Mouse (Mus musculus) intestine, embryonic 14.5 days (tissue): Measurements from ENCODE around the gene Mesd. TPM values are rescaled to one million over a fixed set of nuclear protein-coding genes. Genes with fewer than 3 reads are reported as not detected.
"Not testable (repeated sequence)": the region's sequence is repeated elsewhere in the genome, so short reads cannot be mapped to it uniquely, and the experiment has no call there.

Experiments used
- ATAC-seq: fragments of 200-750 bp; cut with Nextera tagmentation; replicated peaks from 2 replicates; pipeline ENCODE4 v1.8.0; 2017; ENCODE audit warnings: low read depth, moderate number of reproducible peaks, moderate TSS enrichment, moderate library complexity; ENCODE audit not compliant: low FRiP score, low TSS enrichment
- DNase-seq: peaks from one replicate; pipeline ENCODE4 v3.0.0-alpha.2; 2018; ENCODE audit warnings: low spot score
- H3K27ac ChIP-seq: fragments of 300-500 bp; sonication (generic); 2 replicates; pipeline ENCODE4 v1.5.1; 2014; ENCODE audit warnings: low read depth, mild to moderate bottlenecking, control low read depth
- H3K27me3 ChIP-seq: fragments of 300-500 bp; sonication (generic); replicated peaks from 2 replicates; pipeline ENCODE4 v1.6.1; 2014; ENCODE audit warnings: low read length, control low read depth; ENCODE audit not compliant: control insufficient read depth, insufficient read depth
- H3K36me3 ChIP-seq: fragments of 300-500 bp; sonication (generic); 2 replicates; pipeline ENCODE4 v1.6.1; 2014; ENCODE audit warnings: low read length, control low read depth; ENCODE audit not compliant: control insufficient read depth, insufficient read depth
- H3K4me1 ChIP-seq: fragments of 300-500 bp; sonication (generic); replicated peaks from 2 replicates; pipeline ENCODE4 v1.6.1; 2014; ENCODE audit warnings: low read length, control low read depth, mixed read lengths; ENCODE audit not compliant: control insufficient read depth, insufficient read depth
- H3K4me2 ChIP-seq: fragments of 300-500 bp; sonication (generic); 2 replicates; pipeline ENCODE4 v1.6.1; 2014; ENCODE audit warnings: low read length
- H3K4me3 ChIP-seq: fragments of 300-500 bp; sonication (generic); 2 replicates; pipeline ENCODE4 v1.5.1; 2014; ENCODE audit warnings: low read depth, low read length, control low read depth, mixed read lengths
- H3K9ac ChIP-seq: fragments of 300-500 bp; sonication (generic); 2 replicates; pipeline ENCODE4 v1.6.1; 2014; ENCODE audit warnings: mild to moderate bottlenecking, low read length
- H3K9me3 ChIP-seq: fragments of 300-500 bp; sonication (generic); 2 replicates; pipeline ENCODE4 v1.6.1; 2016; ENCODE audit warnings: low read length, control low read depth; ENCODE audit not compliant: control insufficient read depth
- WGBS: fragments of 180-500 bp; shearing (Covaris S2); extraction: QIAGEN DNeasy Blood & Tissue Kit; methylation state at CpG from one replicate; pipeline ENCODE4 v1.1.7; 2014; 5-methylcytosine and 5-hydroxymethylcytosine counted together
- polyA plus RNA-seq: library from polyadenylated mRNA; unstranded; fragments of >200 nt; fragmentation: Nextera tagmentation; extraction: Ambion mirVana; gene quantifications from 2 replicates; pipeline ENCODE4 v1.2.1, GENCODE M21; 2014

Mesd gene
- polyA plus RNA-seq, 1 experiment from 2014 or later, result 84.5 TPM

DNA sequence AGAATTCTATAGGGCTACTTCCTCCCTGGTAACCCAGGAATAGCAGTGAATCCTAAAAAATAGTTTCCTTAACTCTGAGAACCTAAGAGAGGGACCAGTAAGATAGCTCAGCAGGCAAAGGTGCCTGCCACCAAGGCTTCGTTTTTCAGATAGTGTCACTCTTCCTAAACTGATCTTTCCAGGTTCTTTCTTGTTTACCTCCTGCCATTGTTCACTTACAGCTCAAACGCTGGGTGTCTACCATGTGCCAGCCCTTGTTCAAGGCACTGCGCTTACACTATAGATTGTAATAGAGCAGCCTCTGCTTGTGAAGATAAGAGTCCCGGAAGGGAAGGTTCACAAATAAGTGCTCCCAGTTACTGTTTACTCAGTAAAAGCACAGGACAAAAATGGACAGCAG, 1.6 kb downstream of the Mesd start:
- Histone ChIP-seq H3K9ac (no peak overlapping the region), H3K36me3 (peaks cover 11% of the 10 kb centered on the region), H3K4me3 (no peak overlapping the region), H3K27me3 (no peaks in the 10 kb centered on the region), H3K9me3 (no peaks in the 10 kb centered on the region), H3K4me2 (no peak overlapping the region), H3K4me1 (peaks cover 24% of the 10 kb centered on the region), H3K27ac (0 out of 2 replicates have a peak overlapping the region, but pooled peaks have one; percentile 43)
- 83% methylated on average over 4 of the region's 4 CpGs for WGBS
- ATAC-seq (no peak), DNase-seq (no peak)

DNA sequence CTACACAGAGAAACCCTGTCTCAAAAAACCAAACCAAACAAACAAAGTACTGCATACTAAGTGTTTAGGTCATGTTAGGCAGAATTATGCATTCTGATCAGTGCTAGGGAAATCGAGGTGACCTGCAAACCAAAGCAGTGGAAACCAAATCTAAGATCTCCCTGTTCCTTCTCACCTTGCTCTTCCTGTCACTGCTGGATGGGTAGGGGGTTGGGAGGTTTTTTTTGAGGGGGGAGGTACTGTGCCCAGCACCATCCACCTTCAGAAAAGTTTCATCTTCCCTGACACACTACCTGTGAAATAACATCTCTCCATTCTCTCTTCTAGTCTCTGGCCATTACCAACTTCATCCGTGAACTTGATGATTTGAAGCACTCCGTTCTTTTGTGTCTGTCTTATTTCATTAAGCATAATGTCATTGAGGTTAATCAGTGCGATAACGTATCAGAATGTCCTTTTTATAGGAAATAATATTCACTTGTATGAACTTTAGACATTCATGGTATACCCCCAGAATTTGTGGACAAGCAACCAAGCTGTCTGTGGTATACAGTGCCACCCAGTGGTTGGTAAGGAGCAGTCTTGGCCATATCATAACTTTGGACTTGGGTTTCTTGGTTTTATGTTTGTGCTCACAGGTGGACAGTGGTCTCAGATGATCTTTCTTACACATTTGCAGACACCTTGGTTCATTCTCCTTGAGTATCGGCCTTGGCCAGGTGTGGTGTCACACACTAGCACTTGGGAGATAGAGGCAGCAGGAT, 2.3 kb downstream of the Mesd start:
- 96% methylated on average over 6 of the region's 6 CpGs for WGBS
- Histone ChIP-seq H3K4me2 (no peak overlapping the region), H3K4me3 (no peak overlapping the region), H3K27ac (no peak overlapping the region), H3K9me3 (no peaks in the 10 kb centered on the region), H3K4me1 (peaks cover 17% of the 10 kb centered on the region), H3K27me3 (no peaks in the 10 kb centered on the region), H3K36me3 (peaks cover 9% of the 10 kb centered on the region; the same call in 1 of the 2 replicates), H3K9ac (no peak overlapping the region)
- DNase-seq (no peak), ATAC-seq (no peak)

DNA sequence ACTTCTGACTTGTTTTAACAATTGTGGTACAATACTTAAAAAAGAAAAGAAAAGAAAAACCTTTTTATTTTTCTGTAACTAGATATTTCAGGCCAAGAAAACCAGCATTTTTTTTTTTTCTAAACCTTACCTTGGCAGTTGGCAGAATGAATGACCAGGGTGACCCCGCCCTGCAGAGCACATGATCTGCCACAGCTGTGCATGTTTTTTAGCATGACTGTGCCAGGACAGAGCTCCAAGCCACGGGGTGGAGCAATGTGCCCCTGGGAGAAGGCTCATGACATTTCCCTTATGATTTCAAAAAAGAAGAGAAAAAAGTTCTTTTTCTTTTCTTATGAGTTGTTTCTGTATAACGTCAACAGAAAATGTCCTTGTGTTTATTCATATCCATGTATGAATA, 5.1 kb downstream of the Mesd start:
- H3K4me3 ChIP-seq, result no peak overlapping the region
- H3K4me2 ChIP-seq, result no peak overlapping the region
- no peaks in the 10 kb centered on the region for H3K9me3 ChIP-seq
- no peak overlapping the region for H3K9ac ChIP-seq
- no peaks in the 10 kb centered on the region for H3K27me3 ChIP-seq
- WGBS, result 49% methylated on average over 3 of the region's 3 CpGs
- no peak for DNase-seq
- H3K27ac ChIP-seq, result no peak overlapping the region
- H3K4me1 ChIP-seq, result peaks cover 23% of the 10 kb centered on the region
- no peaks in the 10 kb centered on the region; the same call in 1 of the 2 replicates for H3K36me3 ChIP-seq
- no peak for ATAC-seq

DNA sequence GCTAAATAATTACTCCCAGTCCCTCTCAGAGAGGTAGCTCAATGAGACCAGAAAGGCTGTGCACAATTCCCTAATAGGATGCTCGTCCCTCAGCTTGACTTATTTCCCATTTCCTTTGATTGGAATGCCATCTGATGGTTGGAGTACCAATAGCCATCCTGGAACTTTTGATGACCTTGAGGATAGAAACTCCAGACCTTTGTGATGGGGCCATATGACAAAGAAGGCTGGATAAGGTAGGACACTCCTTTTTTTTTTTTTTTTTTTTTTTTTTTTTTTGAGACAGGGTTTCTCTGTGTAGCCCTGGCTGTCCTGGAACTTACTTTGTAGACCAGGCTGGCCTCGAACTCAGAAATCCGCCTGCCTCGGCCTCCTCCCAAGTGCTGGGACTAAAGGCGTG, 5.7 kb downstream of the Mesd start:
- H3K36me3 ChIP-seq, H3K27ac ChIP-seq, H3K9me3 ChIP-seq, H3K4me3 ChIP-seq, H3K27me3 ChIP-seq, H3K4me2 ChIP-seq, H3K9ac ChIP-seq, ATAC-seq, DNase-seq: not testable (repeated sequence)
- WGBS, result 90% methylated on average over 5 of the region's 5 CpGs
- peaks cover 22% of the 10 kb centered on the region for H3K4me1 ChIP-seq

DNA sequence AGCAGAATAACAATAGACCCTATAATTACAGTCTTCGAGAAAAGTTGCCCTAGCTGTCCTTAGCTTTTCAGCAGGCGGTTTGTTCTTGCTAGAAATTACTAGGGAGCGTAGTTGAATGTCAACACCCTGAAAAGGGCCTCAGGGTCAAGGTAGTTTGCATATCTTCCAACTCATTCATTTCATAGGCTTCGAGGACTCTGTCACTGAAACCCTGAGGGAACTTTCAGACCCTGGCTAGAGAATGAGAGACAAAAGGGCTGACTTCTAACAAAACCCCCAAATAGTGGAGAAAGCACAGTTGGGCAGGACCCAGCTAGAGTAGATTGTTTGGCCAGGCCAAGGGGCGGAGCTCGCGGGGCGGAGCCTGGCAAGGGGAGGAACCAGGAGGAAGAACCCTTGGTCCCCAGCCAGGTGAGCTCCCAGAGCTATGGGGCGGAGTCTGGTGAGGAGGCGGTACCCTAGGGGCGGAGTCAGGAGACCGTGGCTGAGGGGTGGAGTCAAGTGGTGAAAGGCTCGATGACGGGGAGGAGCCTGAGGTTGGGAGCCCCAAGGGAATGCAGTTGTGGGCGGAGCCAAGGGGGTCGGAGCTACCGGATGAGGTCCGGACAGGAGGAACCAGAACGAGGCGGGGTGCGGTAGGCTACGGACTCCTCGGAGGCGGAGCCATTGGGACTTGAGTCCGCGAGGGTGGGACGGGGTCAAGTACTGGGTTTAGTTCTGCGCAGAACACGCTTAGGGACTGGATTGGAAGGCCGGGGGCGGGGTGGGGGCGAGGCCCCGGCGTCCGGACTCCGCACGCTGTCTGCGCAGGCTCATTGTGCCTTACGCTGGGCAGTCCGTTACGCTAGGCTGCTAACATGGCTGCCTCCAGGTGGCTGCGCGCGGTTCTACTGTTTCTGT, 7.4 kb downstream of the Mesd start:
- WGBS, result 3% methylated on average over 43 of the region's 44 CpGs
- DNase-seq (peak; percentile 100), ATAC-seq (peak; percentile 99)
- Histone ChIP-seq H3K4me3 (peak overlapping the region; percentile 58), H3K27ac (peak overlapping the region; percentile 89), H3K9me3 (no peaks in the 10 kb centered on the region), H3K4me2 (peak overlapping the region; percentile 80), H3K9ac (peak overlapping the region; percentile 74), H3K36me3 (peaks cover 15% of the 10 kb centered on the region), H3K27me3 (no peaks in the 10 kb centered on the region), H3K4me1 (peaks cover 19% of the 10 kb centered on the region)

DNA sequence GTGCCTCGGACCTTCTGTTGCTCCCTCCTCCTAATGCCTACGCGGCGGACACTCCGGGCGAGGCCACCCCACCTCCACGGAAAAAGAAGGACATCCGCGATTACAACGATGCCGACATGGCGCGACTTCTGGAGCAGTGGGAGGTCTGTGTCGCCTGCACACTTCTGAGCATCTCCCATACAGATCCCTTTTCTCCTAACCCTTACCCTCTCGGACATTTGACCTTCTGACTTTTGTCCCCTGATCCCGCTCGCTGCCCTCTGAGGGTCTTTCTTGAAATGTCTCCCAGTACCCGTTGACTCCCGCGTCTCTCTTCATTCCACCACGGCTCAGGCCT, 8.0 kb downstream of the Mesd start:
- ATAC-seq, result peak; percentile 65; the same call in 1 of the 2 replicates
- WGBS, result 0% methylated on average over 20 of the region's 21 CpGs
- Histone ChIP-seq H3K36me3 (peaks cover 18% of the 10 kb centered on the region), H3K27ac (peak overlapping the region; percentile 89), H3K27me3 (no peaks in the 10 kb centered on the region), H3K9ac (peak overlapping the region; percentile 74), H3K9me3 (no peaks in the 10 kb centered on the region), H3K4me2 (peak overlapping the region; percentile 80), H3K4me3 (peak overlapping the region; percentile 58), H3K4me1 (peaks cover 19% of the 10 kb centered on the region)
- no peak for DNase-seq

DNA sequence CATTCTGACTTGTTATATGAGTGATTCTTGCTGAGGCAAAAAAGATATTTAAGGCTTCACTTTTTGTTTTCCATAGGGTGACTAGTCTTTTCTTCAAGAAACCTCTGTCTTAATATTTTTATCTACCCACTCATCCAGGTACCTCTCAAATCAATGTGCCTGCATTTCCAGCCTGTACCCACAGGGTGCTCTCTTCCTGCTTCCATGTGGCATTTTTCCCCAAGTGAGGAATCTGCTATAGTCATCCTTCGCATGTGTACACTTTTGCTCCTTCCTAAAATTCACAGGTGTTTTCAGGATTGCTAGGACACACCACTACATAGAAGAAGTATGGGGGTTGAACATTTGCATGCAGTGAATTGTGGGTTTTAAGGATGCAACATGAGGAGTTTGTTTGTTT, 10.1 kb downstream of the Mesd start:
- WGBS, result 94% methylated on average over 1 of the region's 1 CpGs
- DNase-seq, result no peak
- Histone ChIP-seq H3K4me2 (no peak overlapping the region; the same call in 1 of the 2 replicates), H3K27me3 (no peaks in the 10 kb centered on the region), H3K36me3 (peaks cover 39% of the 10 kb centered on the region), H3K4me3 (no peak overlapping the region), H3K4me1 (peaks cover 19% of the 10 kb centered on the region), H3K9ac (no peak overlapping the region), H3K27ac (no peak overlapping the region), H3K9me3 (no peaks in the 10 kb centered on the region)
- no peak for ATAC-seq

DNA sequence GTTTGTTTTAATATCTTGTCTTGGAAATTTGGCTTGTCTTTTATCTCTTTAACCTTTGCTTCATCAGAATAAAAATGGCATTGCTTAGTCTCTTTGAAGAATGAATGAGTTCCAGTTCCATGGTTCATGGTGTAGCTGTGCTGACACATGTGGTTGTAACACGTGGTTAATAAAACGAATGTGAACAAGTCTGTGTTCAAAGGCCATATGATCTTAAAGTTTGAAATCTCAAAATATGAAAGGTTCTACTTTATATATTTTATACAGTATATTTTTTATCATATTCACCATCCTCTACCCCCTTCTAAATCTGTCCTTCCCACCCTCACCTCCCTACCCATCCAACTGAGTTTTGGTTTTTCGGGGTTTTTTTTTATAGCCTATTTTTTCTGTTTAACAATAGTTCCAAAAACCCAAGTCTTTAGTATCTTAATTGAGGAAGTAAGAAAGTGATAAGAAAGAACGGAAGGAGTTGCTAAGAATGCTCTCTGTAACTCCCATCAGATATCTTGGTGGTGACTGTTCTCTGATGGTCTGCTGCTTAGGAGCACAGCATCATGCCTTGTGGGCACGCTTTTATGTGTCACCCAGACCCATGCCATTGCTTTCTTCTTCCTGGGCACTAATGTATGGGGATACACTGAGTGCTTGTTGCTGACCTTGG, 11.9 kb downstream of the Mesd start:
- H3K9me3 ChIP-seq, result no peaks in the 10 kb centered on the region
- WGBS, result 92% methylated on average over 5 of the region's 5 CpGs
- no peak for ATAC-seq

More for the DNA sequence above, 11.9 kb downstream of the Mesd start:
- Histone ChIP-seq H3K9ac (no peak overlapping the region), H3K4me1 (peaks cover 19% of the 10 kb centered on the region), H3K27ac (no peak overlapping the region), H3K4me2 (no peak overlapping the region), H3K27me3 (no peaks in the 10 kb centered on the region), H3K36me3 (peaks cover 56% of the 10 kb centered on the region), H3K4me3 (no peak overlapping the region)
- DNase-seq, result no peak
